Mouse (Mus musculus): Measurements from ENCODE around the gene Pcgf2. TPM values are rescaled to one million over a fixed set of nuclear protein-coding genes. Genes with fewer than 3 reads are reported as not detected.

Gene Pcgf2
- polyA plus RNA-seq, 1 experiment from 2014 or later = 18.0 TPM

GRCm38 (mm10) chr11:97697891-97698529, 2.3 kb downstream of the Pcgf2 start:
- H3K27me3 ChIP-seq (ENCODE audit: control insufficient read depth, insufficient read depth, low read length) = no peaks in the 10 kb centered on the region

GRCm38 (mm10) chr11:97697199-97697890, 3.0 kb downstream of the Pcgf2 start:
- no peaks in the 10 kb centered on the region for H3K27me3 ChIP-seq (ENCODE audit: control insufficient read depth, insufficient read depth, low read length)
- H3K36me3 ChIP-seq (replicated peaks; ENCODE audit: control insufficient read depth, insufficient read depth, low read depth, low read length) = peaks cover 4% of the 10 kb centered on the region
- H3K4me3 ChIP-seq (ENCODE audit: low read depth, low read length) = peak overlapping the region; percentile 87
- H3K9ac ChIP-seq (replicated peaks; ENCODE audit: low read length) = peak overlapping the region; percentile 83
- H3K4me1 ChIP-seq (ENCODE audit: control insufficient read depth, insufficient read depth, low read length) = peaks cover 18% of the 10 kb centered on the region
- H3K27ac ChIP-seq (replicated peaks; ENCODE audit: low read depth, low read length) = peak overlapping the region; percentile 94; the same call in 1 of the 2 replicates
- no peak for ATAC-seq (replicated peaks; ENCODE audit: insufficient number of reproducible peaks, low FRiP score, low TSS enrichment, low read depth)
- no peaks in the 10 kb centered on the region for H3K9me3 ChIP-seq (replicated peaks; ENCODE audit: control insufficient read depth, low read length)
- WGBS = 52% methylated on average over 11 of the region's 11 CpGs
- DNase-seq (ENCODE audit: low spot score) = no peak
- H3K4me2 ChIP-seq (ENCODE audit: low read depth, low read length) = peak overlapping the region; percentile 81

More at GRCm38 (mm10) chr11:97697891-97698529, 2.3 kb downstream of the Pcgf2 start:
- H3K9me3 ChIP-seq (replicated peaks; ENCODE audit: control insufficient read depth, low read length) = no peaks in the 10 kb centered on the region
- H3K27ac ChIP-seq (replicated peaks; ENCODE audit: low read depth, low read length) = peak overlapping the region; percentile 94
- peak overlapping the region; percentile 83 for H3K9ac ChIP-seq (replicated peaks; ENCODE audit: low read length)
- H3K4me3 ChIP-seq (ENCODE audit: low read depth, low read length) = peak overlapping the region; percentile 87
- DNase-seq (ENCODE audit: low spot score) = peak; percentile 69
- 2% methylated on average over 14 of the region's 14 CpGs for whole genome bisulfite sequencing
- H3K4me1 ChIP-seq (ENCODE audit: control insufficient read depth, insufficient read depth, low read length) = peaks cover 18% of the 10 kb centered on the region
- H3K36me3 ChIP-seq (replicated peaks; ENCODE audit: control insufficient read depth, insufficient read depth, low read depth, low read length) = no peaks in the 10 kb centered on the region; the same call in 1 of the 2 replicates
- ATAC-seq (replicated peaks; ENCODE audit: insufficient number of reproducible peaks, low FRiP score, low TSS enrichment, low read depth) = peak; percentile 11; the same call in 1 of the 2 replicates
- H3K4me2 ChIP-seq (ENCODE audit: low read depth, low read length) = peak overlapping the region; percentile 81

GRCm38 (mm10) chr11:97696669-97697068, 3.6 kb downstream of the Pcgf2 start:
- H3K36me3 ChIP-seq (replicated peaks; ENCODE audit: control insufficient read depth, insufficient read depth, low read depth, low read length) = peaks cover 7% of the 10 kb centered on the region
- 57% methylated on average over 8 of the region's 8 CpGs for WGBS
- H3K27me3 ChIP-seq (ENCODE audit: control insufficient read depth, insufficient read depth, low read length) = no peaks in the 10 kb centered on the region
- no peak overlapping the region for H3K27ac ChIP-seq (replicated peaks; ENCODE audit: low read depth, low read length)
- ATAC-seq (replicated peaks; ENCODE audit: insufficient number of reproducible peaks, low FRiP score, low TSS enrichment, low read depth) (no peak), DNase-seq (ENCODE audit: low spot score) (no peak)
- H3K4me1 ChIP-seq (ENCODE audit: control insufficient read depth, insufficient read depth, low read length) = peaks cover 18% of the 10 kb centered on the region
- no peaks in the 10 kb centered on the region for H3K9me3 ChIP-seq (replicated peaks; ENCODE audit: control insufficient read depth, low read length)
- H3K4me3 ChIP-seq (ENCODE audit: low read depth, low read length) = no peak overlapping the region
- no peak overlapping the region for H3K4me2 ChIP-seq (ENCODE audit: low read depth, low read length)
- no peak overlapping the region for H3K9ac ChIP-seq (replicated peaks; ENCODE audit: low read length)

DNA sequence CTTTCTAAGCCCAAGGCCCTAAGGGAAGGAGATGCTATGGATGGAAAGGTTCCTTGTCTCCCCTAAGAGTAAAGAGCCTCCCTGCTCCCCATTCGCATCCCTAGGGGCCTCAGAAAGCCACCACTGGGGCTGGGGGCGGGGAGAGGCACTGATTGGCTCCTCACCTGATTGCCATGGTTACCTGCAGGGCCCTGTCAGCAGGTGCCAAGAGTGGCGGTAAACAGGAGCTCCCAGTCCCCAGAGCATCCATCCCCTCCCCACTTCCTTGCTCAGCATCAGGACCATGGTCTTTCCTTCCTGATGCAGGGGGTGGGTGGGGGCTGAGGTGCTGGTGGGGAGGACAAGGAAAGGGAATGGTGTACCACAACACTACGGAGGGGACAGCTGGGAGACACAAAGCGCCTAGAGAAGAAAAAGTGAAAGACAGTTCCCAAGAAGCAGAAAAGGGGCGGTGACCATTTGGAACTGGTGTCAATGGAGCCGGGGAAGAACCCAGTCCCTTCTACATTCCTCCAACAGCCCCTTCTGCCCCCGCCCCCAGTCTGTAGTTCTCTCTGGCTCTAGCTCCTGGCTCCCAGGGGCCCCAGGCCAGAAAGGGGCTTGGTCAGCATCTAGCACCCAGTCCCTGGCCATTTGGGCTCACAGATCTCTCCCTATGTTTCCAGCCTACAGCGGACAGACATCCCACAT, 4.4 kb downstream of the Pcgf2 start:
- WGBS = 33% methylated on average over 9 of the region's 9 CpGs
- H3K36me3 ChIP-seq (replicated peaks; ENCODE audit: control insufficient read depth, insufficient read depth, low read depth, low read length) = peaks cover 14% of the 10 kb centered on the region
- no peak for ATAC-seq (replicated peaks; ENCODE audit: insufficient number of reproducible peaks, low FRiP score, low TSS enrichment, low read depth)
- H3K4me2 ChIP-seq (ENCODE audit: low read depth, low read length) = peak overlapping the region; percentile 17; the same call in 1 of the 2 replicates
- H3K27ac ChIP-seq (replicated peaks; ENCODE audit: low read depth, low read length) = no peak overlapping the region
- no peaks in the 10 kb centered on the region for H3K9me3 ChIP-seq (replicated peaks; ENCODE audit: control insufficient read depth, low read length)
- H3K9ac ChIP-seq (replicated peaks; ENCODE audit: low read length) = peak overlapping the region; percentile 22; the same call in 1 of the 2 replicates
- no peak overlapping the region; the same call in 1 of the 2 replicates for H3K4me3 ChIP-seq (ENCODE audit: low read depth, low read length)
- DNase-seq (ENCODE audit: low spot score) = no peak
- H3K4me1 ChIP-seq (ENCODE audit: control insufficient read depth, insufficient read depth, low read length) = peaks cover 15% of the 10 kb centered on the region
- no peaks in the 10 kb centered on the region for H3K27me3 ChIP-seq (ENCODE audit: control insufficient read depth, insufficient read depth, low read length)

GRCm38 (mm10) chr11:97694921-97695711, 5.2 kb downstream of the Pcgf2 start:
- H3K9me3 ChIP-seq (replicated peaks; ENCODE audit: control insufficient read depth, low read length) = no peaks in the 10 kb centered on the region
- DNase-seq (ENCODE audit: low spot score) = peak; percentile 74
- no peaks in the 10 kb centered on the region for H3K27me3 ChIP-seq (ENCODE audit: control insufficient read depth, insufficient read depth, low read length)
- H3K36me3 ChIP-seq (replicated peaks; ENCODE audit: control insufficient read depth, insufficient read depth, low read depth, low read length) = peaks cover 17% of the 10 kb centered on the region
- H3K4me1 ChIP-seq (ENCODE audit: control insufficient read depth, insufficient read depth, low read length) = peaks cover 15% of the 10 kb centered on the region
- H3K9ac ChIP-seq (replicated peaks; ENCODE audit: low read length) = peak overlapping the region; percentile 22; the same call in 1 of the 2 replicates
- WGBS = 60% methylated on average over 17 of the region's 17 CpGs
- H3K4me2 ChIP-seq (ENCODE audit: low read depth, low read length) = peak overlapping the region; percentile 16; the same call in 1 of the 2 replicates
- no peak overlapping the region for H3K27ac ChIP-seq (replicated peaks; ENCODE audit: low read depth, low read length)
- ATAC-seq (replicated peaks; ENCODE audit: insufficient number of reproducible peaks, low FRiP score, low TSS enrichment, low read depth) = no peak
- H3K4me3 ChIP-seq (ENCODE audit: low read depth, low read length) = no peak overlapping the region; the same call in 1 of the 2 replicates

DNA sequence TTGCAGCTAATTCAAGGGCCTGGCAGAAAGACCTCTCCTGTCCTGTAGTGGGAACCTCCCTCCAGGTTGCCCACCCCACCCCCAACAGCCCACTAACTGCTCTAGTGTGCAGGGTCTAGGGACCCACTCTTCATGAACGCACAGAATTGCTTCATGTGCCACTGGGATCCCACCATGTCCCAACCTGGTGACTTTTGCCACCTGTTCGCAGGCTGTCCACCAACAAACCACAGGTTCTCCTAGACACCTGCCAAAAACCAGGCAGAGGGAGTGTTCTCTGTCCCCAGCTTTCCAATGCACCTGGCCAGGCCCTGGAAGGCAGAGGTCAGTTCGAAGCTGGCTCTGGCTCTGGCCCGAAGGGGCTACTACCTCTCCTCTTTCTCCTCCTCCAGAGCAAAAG, 5.9 kb downstream of the Pcgf2 start:
- no peak overlapping the region for H3K27ac ChIP-seq (replicated peaks; ENCODE audit: low read depth, low read length)
- H3K27me3 ChIP-seq (ENCODE audit: control insufficient read depth, insufficient read depth, low read length) = no peaks in the 10 kb centered on the region
- peaks cover 15% of the 10 kb centered on the region for H3K4me1 ChIP-seq (ENCODE audit: control insufficient read depth, insufficient read depth, low read length)
- no peak overlapping the region for H3K9ac ChIP-seq (replicated peaks; ENCODE audit: low read length)
- no peak overlapping the region for H3K4me3 ChIP-seq (ENCODE audit: low read depth, low read length)
- DNase-seq (ENCODE audit: low spot score) = no peak
- H3K9me3 ChIP-seq (replicated peaks; ENCODE audit: control insufficient read depth, low read length) = no peaks in the 10 kb centered on the region
- ATAC-seq (replicated peaks; ENCODE audit: insufficient number of reproducible peaks, low FRiP score, low TSS enrichment, low read depth) = no peak
- peaks cover 17% of the 10 kb centered on the region for H3K36me3 ChIP-seq (replicated peaks; ENCODE audit: control insufficient read depth, insufficient read depth, low read depth, low read length)
- WGBS = 85% methylated on average over 4 of the region's 4 CpGs
- H3K4me2 ChIP-seq (ENCODE audit: low read depth, low read length) = no peak overlapping the region

DNA sequence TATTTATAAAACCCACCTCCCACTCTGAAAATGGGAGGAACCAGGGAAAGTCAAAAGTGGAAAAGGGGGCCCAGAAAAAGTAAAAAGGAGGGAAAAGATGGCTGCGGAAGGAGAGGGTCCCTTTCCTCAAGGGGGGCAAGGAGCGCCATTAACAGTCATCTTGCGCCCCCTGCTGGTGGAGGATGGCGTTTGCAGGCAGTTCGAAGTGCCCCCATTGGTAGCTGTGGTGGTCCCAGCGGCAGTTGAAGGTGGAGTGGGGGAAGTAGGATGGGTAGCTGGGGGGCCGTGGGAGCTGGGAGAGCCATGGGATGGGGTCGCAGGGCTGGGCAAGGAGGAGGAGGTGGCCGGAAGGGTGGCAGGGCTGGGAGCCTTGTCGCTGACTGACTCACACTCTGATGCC, 10.4 kb downstream of the Pcgf2 start:
- H3K36me3 ChIP-seq (replicated peaks; ENCODE audit: control insufficient read depth, insufficient read depth, low read depth, low read length) = peaks cover 20% of the 10 kb centered on the region
- H3K9ac ChIP-seq (replicated peaks; ENCODE audit: low read length) = no peak overlapping the region
- no peak overlapping the region for H3K27ac ChIP-seq (replicated peaks; ENCODE audit: low read depth, low read length)
- DNase-seq (ENCODE audit: low spot score) (peak; percentile 87), ATAC-seq (replicated peaks; ENCODE audit: insufficient number of reproducible peaks, low FRiP score, low TSS enrichment, low read depth) (no peak)
- no peak overlapping the region for H3K4me3 ChIP-seq (ENCODE audit: low read depth, low read length)
- H3K4me2 ChIP-seq (ENCODE audit: low read depth, low read length) = no peak overlapping the region
- H3K4me1 ChIP-seq (ENCODE audit: control insufficient read depth, insufficient read depth, low read length) = 0 out of 2 replicates have a peak, but pooled peaks cover 4% of the 10 kb centered on the region
- no peaks in the 10 kb centered on the region for H3K9me3 ChIP-seq (replicated peaks; ENCODE audit: control insufficient read depth, low read length)
- no peaks in the 10 kb centered on the region for H3K27me3 ChIP-seq (ENCODE audit: control insufficient read depth, insufficient read depth, low read length)
- WGBS = 29% methylated on average over 10 of the region's 10 CpGs

Measured in embryonic facial prominence, embryonic 11.5 days (tissue).